Mouse (Mus musculus): Measurements from ENCODE around the gene Mrm1. TPM values are rescaled to one million over a fixed set of nuclear protein-coding genes. Genes with fewer than 3 reads are reported as not detected.
A peak's percentile ranks its signal among the peaks of the same experiment; 100 is the strongest.

The Mrm1 gene
- polyA plus RNA-seq, 1 experiment from 2014 or later = 14.3 TPM

- Histone ChIP-seq H3K27ac (replicated peaks) (no peak overlapping the region), H3K4me3 (no peak overlapping the region), H3K27me3 (peaks cover 43% of the 10 kb centered on the region), H3K36me3 (no peaks in the 10 kb centered on the region), H3K4me1 (peaks cover 5% of the 10 kb centered on the region; the same call in 1 of the 2 replicates), H3K4me2 (replicated peaks) (no peak overlapping the region), H3K9ac (replicated peaks) (no peak overlapping the region), H3K9me3 (no peaks in the 10 kb centered on the region)
- no peak for ATAC-seq (replicated peaks)
- 27% methylated on average over 10 of the region's 10 CpGs for WGBS
Measured at GRCm38 (mm10) chr11:84797026-84797425, 22.3 kb downstream of the Mrm1 start.

- Histone ChIP-seq H3K4me2 (replicated peaks) (peak overlapping the region; percentile 47), H3K27me3 (peaks cover 50% of the 10 kb centered on the region), H3K27ac (replicated peaks) (no peak overlapping the region), H3K36me3 (no peaks in the 10 kb centered on the region), H3K4me3 (peak overlapping the region; percentile 31), H3K4me1 (peaks cover 5% of the 10 kb centered on the region; the same call in 1 of the 2 replicates), H3K9ac (replicated peaks) (peak overlapping the region; percentile 37; the same call in 1 of the 2 replicates), H3K9me3 (no peaks in the 10 kb centered on the region)
- WGBS = 9% methylated on average over 17 of the region's 17 CpGs
- peak; percentile 85 for ATAC-seq (replicated peaks)
Measured at GRCm38 (mm10) chr11:84794496-84795113, 24.7 kb downstream of the Mrm1 start.

- Histone ChIP-seq H3K4me2 (replicated peaks) (no peak overlapping the region), H3K27me3 (peaks cover 53% of the 10 kb centered on the region), H3K36me3 (no peaks in the 10 kb centered on the region), H3K9ac (replicated peaks) (no peak overlapping the region), H3K27ac (replicated peaks) (no peak overlapping the region), H3K9me3 (no peaks in the 10 kb centered on the region), H3K4me3 (no peak overlapping the region), H3K4me1 (peaks cover 5% of the 10 kb centered on the region; the same call in 1 of the 2 replicates)
- ATAC-seq (replicated peaks) = no peak
Measured at GRCm38 (mm10) chr11:84793545-84793944, 25.8 kb downstream of the Mrm1 start.

GRCm38 (mm10) chr11:84790383-84790782 lies 28.9 kb downstream of the Mrm1 start:
- WGBS = 58% methylated on average over 6 of the region's 6 CpGs
- peaks cover 37% of the 10 kb centered on the region for H3K27me3 ChIP-seq
- no peak overlapping the region for H3K27ac ChIP-seq (replicated peaks)
- no peak overlapping the region for H3K9ac ChIP-seq (replicated peaks)
- ATAC-seq (replicated peaks) = no peak
- no peaks in the 10 kb centered on the region for H3K9me3 ChIP-seq
- peaks cover 5% of the 10 kb centered on the region; the same call in 1 of the 2 replicates for H3K4me1 ChIP-seq
- H3K4me3 ChIP-seq = no peak overlapping the region
- H3K36me3 ChIP-seq = no peaks in the 10 kb centered on the region
- no peak overlapping the region for H3K4me2 ChIP-seq (replicated peaks)

GRCm38 (mm10) chr11:84780143-84780870 lies 39.0 kb downstream of the Mrm1 start:
- H3K4me2 ChIP-seq (replicated peaks) = peak overlapping the region; percentile 16
- peaks cover 30% of the 10 kb centered on the region for H3K4me1 ChIP-seq
- no peaks in the 10 kb centered on the region for H3K36me3 ChIP-seq
- no peak overlapping the region for H3K9ac ChIP-seq (replicated peaks)
- no peak overlapping the region for H3K27ac ChIP-seq (replicated peaks)
- no peaks in the 10 kb centered on the region for H3K9me3 ChIP-seq
- 1% methylated on average over 19 of the region's 19 CpGs for WGBS
- peaks cover 85% of the 10 kb centered on the region for H3K27me3 ChIP-seq
- no peak overlapping the region for H3K4me3 ChIP-seq
- peak; percentile 68 for ATAC-seq (replicated peaks)

- peaks cover 75% of the 10 kb centered on the region for H3K27me3 ChIP-seq
- no peak overlapping the region for H3K4me3 ChIP-seq
- H3K36me3 ChIP-seq = no peaks in the 10 kb centered on the region
- peak overlapping the region; percentile 34; the same call in 1 of the 2 replicates for H3K27ac ChIP-seq (replicated peaks)
- peaks cover 33% of the 10 kb centered on the region for H3K4me1 ChIP-seq
- no peak overlapping the region for H3K9ac ChIP-seq (replicated peaks)
- WGBS = 0% methylated on average over 4 of the region's 4 CpGs
- H3K4me2 ChIP-seq (replicated peaks) = no peak overlapping the region
- no peaks in the 10 kb centered on the region for H3K9me3 ChIP-seq
- peak; percentile 65; the same call in 1 of the 2 replicates for ATAC-seq (replicated peaks)
Measured at GRCm38 (mm10) chr11:84775560-84775959, 43.8 kb downstream of the Mrm1 start.

- Histone ChIP-seq H3K36me3 (no peaks in the 10 kb centered on the region), H3K27me3 (peaks cover 75% of the 10 kb centered on the region), H3K4me1 (peaks cover 27% of the 10 kb centered on the region), H3K4me3 (no peak overlapping the region), H3K9me3 (no peaks in the 10 kb centered on the region), H3K9ac (replicated peaks) (no peak overlapping the region), H3K27ac (replicated peaks) (peak overlapping the region; percentile 34; the same call in 1 of the 2 replicates), H3K4me2 (replicated peaks) (no peak overlapping the region)
- 0 out of 2 replicates have a peak, but pooled peaks have one; percentile 49 for ATAC-seq (replicated peaks)
- 24% methylated on average over 13 of the region's 13 CpGs for WGBS
Measured at GRCm38 (mm10) chr11:84774870-84775514, 44.3 kb downstream of the Mrm1 start.

- Histone ChIP-seq H3K4me1 (peaks cover 15% of the 10 kb centered on the region), H3K4me2 (replicated peaks) (no peak overlapping the region), H3K9ac (replicated peaks) (no peak overlapping the region), H3K36me3 (no peaks in the 10 kb centered on the region), H3K27ac (replicated peaks) (no peak overlapping the region), H3K4me3 (no peak overlapping the region), H3K9me3 (no peaks in the 10 kb centered on the region), H3K27me3 (peaks cover 75% of the 10 kb centered on the region)
- ATAC-seq (replicated peaks) = no peak
- 70% methylated on average over 6 of the region's 6 CpGs for WGBS
Measured at GRCm38 (mm10) chr11:84767898-84768297, 51.4 kb downstream of the Mrm1 start.

- H3K27ac ChIP-seq (replicated peaks) = no peak overlapping the region
- peaks cover 30% of the 10 kb centered on the region for H3K4me1 ChIP-seq
- WGBS = 31% methylated on average over 5 of the region's 5 CpGs
- no peak overlapping the region for H3K4me2 ChIP-seq (replicated peaks)
- no peaks in the 10 kb centered on the region for H3K36me3 ChIP-seq
- H3K9me3 ChIP-seq = no peaks in the 10 kb centered on the region
- no peak overlapping the region for H3K4me3 ChIP-seq
- H3K27me3 ChIP-seq = peaks cover 65% of the 10 kb centered on the region
- ATAC-seq (replicated peaks) = no peak
- no peak overlapping the region for H3K9ac ChIP-seq (replicated peaks)
Measured at GRCm38 (mm10) chr11:84765125-84765524, 54.2 kb downstream of the Mrm1 start.

- no peak for ATAC-seq (replicated peaks)
- WGBS = 6% methylated on average over 21 of the region's 21 CpGs
- H3K4me2 ChIP-seq (replicated peaks) = peak overlapping the region; percentile 26
- peaks cover 60% of the 10 kb centered on the region for H3K27me3 ChIP-seq
- H3K9me3 ChIP-seq = no peaks in the 10 kb centered on the region
- H3K4me1 ChIP-seq = peaks cover 32% of the 10 kb centered on the region
- H3K4me3 ChIP-seq = 0 out of 2 replicates have a peak overlapping the region, but pooled peaks have one; percentile 10
- no peak overlapping the region for H3K27ac ChIP-seq (replicated peaks)
- H3K36me3 ChIP-seq = no peaks in the 10 kb centered on the region
- 0 out of 2 replicates have a peak overlapping the region, but pooled peaks have one; percentile 7 for H3K9ac ChIP-seq (replicated peaks)
Measured at GRCm38 (mm10) chr11:84764527-84764961, 54.8 kb downstream of the Mrm1 start.

- WGBS = 22% methylated on average over 8 of the region's 8 CpGs
- H3K9ac ChIP-seq (replicated peaks) = no peak overlapping the region
- H3K36me3 ChIP-seq = no peaks in the 10 kb centered on the region
- H3K4me3 ChIP-seq = no peak overlapping the region
- H3K27me3 ChIP-seq = peaks cover 60% of the 10 kb centered on the region
- peak overlapping the region; percentile 26; the same call in 1 of the 2 replicates for H3K4me2 ChIP-seq (replicated peaks)
- peaks cover 32% of the 10 kb centered on the region for H3K4me1 ChIP-seq
- H3K9me3 ChIP-seq = no peaks in the 10 kb centered on the region
- no peak for ATAC-seq (replicated peaks)
- no peak overlapping the region for H3K27ac ChIP-seq (replicated peaks)
Measured at GRCm38 (mm10) chr11:84764116-84764515, 55.2 kb downstream of the Mrm1 start.
